Mouse (Mus musculus) brown adipose tissue, adult 24 weeks (tissue): Measurements from ENCODE around the gene Henmt1. TPM values are rescaled to one million over a fixed set of nuclear protein-coding genes. Genes with fewer than 3 reads are reported as not detected.

Experiments used
- H3K27ac ChIP-seq: fragments of 200-500 bp; replicated peaks from 2 replicates; pipeline ENCODE4 v1.5.1; 2012; ENCODE audit warnings: low read depth, mild to moderate bottlenecking, low read length
- H3K4me1 ChIP-seq: fragments of 200-500 bp; 2 replicates; pipeline ENCODE4 v1.6.1; 2012; ENCODE audit warnings: low read length, mixed read lengths; ENCODE audit not compliant: control insufficient read depth, insufficient read depth, insufficient read length
- H3K4me3 ChIP-seq: fragments of 200-500 bp; 2 replicates; pipeline ENCODE4 v1.5.1; 2012; ENCODE audit warnings: low read depth, mild to moderate bottlenecking, low read length, moderate library complexity; ENCODE audit not compliant: insufficient read depth
- polyA plus RNA-seq: library from polyadenylated mRNA; stranded (reverse); fragments of >200 nt; gene quantifications from 2 replicates; pipeline ENCODE4 v1.2.4, GENCODE M21; 2012; ENCODE audit not compliant: missing spikeins, insufficient read depth, insufficient read length

Henmt1 gene
- polyA plus RNA-seq, 1 experiment: not detected

GRCm38 (mm10) chr3:108918852-108919251 lies 20.8 kb upstream of the Henmt1 start:
- Histone ChIP-seq H3K4me1 (no peaks in the 10 kb centered on the region), H3K27ac (no peak overlapping the region), H3K4me3 (no peak overlapping the region)

- Histone ChIP-seq H3K4me1 (no peaks in the 10 kb centered on the region), H3K27ac (no peak overlapping the region), H3K4me3 (no peak overlapping the region)
Observed at GRCm38 (mm10) chr3:108920442-108921070, 19.1 kb upstream of the Henmt1 start.

GRCm38 (mm10) chr3:108921822-108922221 lies 17.9 kb upstream of the Henmt1 start:
- Histone ChIP-seq H3K4me3 (no peak overlapping the region), H3K27ac (no peak overlapping the region), H3K4me1 (no peaks in the 10 kb centered on the region)

DNA sequence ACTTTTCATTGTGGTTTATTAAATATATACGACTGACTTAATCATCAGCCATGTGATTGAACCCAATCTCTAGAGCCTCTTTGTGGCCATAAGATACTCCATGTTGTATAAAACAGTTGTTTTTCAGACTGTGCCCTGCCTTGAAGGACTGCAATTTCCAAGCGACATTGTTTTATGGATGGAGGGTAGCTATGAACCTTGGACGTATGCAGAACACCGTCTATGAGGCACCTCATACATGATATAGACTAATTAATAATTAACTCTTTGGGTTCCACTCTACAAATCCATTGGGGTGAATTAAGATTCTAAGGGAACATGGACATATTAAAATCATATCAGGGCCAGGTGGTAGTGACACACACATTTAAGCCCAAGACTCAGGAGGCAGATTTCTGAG lies 14.0 kb upstream of the Henmt1 start:
- Histone ChIP-seq H3K27ac (no peak overlapping the region), H3K4me1 (no peaks in the 10 kb centered on the region), H3K4me3 (no peak overlapping the region)

DNA sequence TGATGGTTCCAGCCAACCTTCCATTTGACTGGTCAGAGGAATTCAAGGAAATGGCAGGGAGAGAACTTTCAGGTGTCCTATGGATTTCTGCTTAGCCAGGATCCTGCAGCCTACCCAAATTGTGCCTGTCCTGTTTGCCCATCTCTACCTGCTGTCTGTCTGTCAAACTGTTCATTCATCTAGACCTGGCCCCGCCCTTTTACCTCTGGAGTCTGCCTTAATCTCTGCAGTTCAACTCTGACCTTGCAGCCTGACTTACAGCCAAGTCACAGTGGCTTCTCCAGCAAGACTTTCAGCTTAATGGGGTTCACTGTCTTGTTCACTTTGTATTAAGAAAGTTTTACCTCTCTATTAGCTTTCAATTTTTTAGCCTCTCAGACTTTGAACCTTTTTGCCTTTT lies 13.4 kb upstream of the Henmt1 start:
- H3K4me3 ChIP-seq: no peak overlapping the region
- H3K27ac ChIP-seq: no peak overlapping the region
- no peaks in the 10 kb centered on the region for H3K4me1 ChIP-seq

DNA sequence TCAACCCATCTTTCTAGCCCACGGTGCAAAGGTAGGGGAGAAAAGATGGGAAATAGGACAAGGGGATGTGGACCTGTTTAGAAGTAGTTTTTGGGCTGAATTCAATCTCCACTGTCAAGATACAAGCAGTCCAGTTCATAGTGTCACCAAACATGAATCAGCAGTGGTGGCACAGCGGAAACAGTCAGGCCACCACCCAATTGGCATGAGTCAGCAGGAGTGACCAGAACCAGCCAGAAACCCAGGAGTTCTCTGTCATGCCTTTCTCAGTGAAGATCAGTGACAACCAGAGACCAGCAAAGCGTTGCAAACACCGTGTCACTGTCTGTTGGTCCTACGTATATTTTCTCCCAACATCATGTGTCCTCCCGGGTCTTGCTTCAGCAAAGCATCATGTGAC lies 6.1 kb upstream of the Henmt1 start:
- Histone ChIP-seq H3K4me3 (no peak overlapping the region), H3K4me1 (no peaks in the 10 kb centered on the region), H3K27ac (no peak overlapping the region)

GRCm38 (mm10) chr3:108938691-108939090 lies 982 bp upstream of the Henmt1 start:
- Histone ChIP-seq H3K4me1 (no peaks in the 10 kb centered on the region), H3K27ac (no peak overlapping the region), H3K4me3 (no peak overlapping the region)

DNA sequence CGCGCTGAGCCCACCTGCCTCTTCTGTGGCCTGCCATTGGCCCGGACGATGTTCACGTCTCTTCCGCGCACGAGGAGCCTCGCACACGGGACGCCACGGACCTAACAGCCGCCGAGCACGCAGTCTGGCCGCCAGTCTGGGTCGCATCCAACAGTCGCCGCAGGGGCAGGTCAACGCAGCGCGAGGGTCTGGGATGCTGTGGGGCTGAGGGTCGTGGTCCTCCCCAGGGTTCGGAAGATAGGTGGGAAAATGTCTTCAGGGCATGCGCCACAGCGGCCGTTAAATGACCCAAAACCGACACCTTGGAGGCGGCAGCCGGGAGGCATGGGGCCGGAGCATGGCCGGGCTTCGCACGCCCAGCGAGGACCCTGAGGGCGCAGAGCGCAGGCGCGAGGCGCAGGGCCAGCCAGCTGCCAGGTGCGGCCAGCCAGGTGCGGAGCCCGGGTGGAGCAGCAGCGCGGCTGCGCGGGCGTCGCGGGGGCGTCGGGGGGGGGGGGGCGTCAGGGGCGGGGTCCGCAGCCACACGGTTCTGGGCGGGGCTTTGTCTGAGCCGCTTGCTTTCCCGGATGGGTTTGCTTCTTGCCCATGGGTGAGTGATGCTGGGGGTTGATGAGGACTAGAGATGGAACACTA lies 444 bp downstream of the Henmt1 start, which contains the start of gene Gm9857:
Gm9857 (minus strand) TSS at position 445 of the 633 bp plus-strand sequence.
- Histone ChIP-seq H3K4me1 (no peaks in the 10 kb centered on the region), H3K27ac (no peak within 1 kb of the TSS), H3K4me3 (no peak within 1 kb of the TSS)

DNA sequence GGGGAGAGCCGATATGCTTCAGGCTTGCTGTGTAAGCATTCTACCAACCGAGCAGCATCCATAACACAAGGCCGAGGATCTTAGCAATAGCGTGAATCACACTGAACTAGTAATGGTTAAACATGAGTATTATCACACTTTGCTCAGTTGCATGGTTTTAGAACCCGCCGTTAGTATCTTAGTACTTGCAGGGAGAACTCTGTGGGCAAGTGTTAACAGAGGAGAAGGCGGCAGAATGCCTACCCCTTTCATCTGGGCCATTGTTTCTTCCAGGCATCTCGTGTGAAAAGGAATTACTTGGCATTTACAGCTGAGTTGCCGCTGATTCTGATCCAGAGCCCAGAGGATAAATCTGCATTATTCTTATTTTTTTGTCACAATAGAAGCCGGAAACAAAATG lies 1.3 kb downstream of the Henmt1 start:
- H3K4me1 ChIP-seq: no peaks in the 10 kb centered on the region
- H3K27ac ChIP-seq: no peak overlapping the region
- no peak overlapping the region for H3K4me3 ChIP-seq

GRCm38 (mm10) chr3:108957976-108958375 lies 18.3 kb downstream of the Henmt1 start:
- Histone ChIP-seq H3K27ac (no peak overlapping the region), H3K4me3 (no peak overlapping the region), H3K4me1 (no peaks in the 10 kb centered on the region)

GRCm38 (mm10) chr3:108959680-108960295 lies 20.1 kb downstream of the Henmt1 start:
- no peak overlapping the region for H3K4me3 ChIP-seq
- no peaks in the 10 kb centered on the region for H3K4me1 ChIP-seq
- H3K27ac ChIP-seq: no peak overlapping the region

DNA sequence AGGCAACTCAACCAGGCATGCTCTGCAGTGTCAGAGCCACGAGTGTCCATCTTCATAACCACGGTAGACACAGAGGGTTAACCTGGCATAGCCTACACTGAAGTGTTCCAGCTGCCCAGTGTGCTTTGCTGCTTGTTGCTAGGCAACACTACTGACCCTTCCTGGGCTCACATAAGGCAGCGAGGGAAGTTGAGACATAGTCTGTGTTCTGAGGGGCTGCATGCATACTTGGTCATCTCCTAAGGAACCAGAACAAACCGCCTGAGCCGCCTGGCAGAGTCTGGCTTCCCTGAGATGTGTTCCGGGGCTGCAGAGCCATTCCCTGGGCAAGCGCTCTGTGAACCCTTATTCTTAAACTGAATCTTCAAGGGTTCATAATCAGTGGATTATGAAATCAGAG lies 21.6 kb downstream of the Henmt1 start:
- Histone ChIP-seq H3K27ac (no peak overlapping the region), H3K4me1 (no peaks in the 10 kb centered on the region), H3K4me3 (no peak overlapping the region)

GRCm38 (mm10) chr3:108961655-108962054 lies 22.0 kb downstream of the Henmt1 start:
- H3K27ac ChIP-seq: no peak overlapping the region
- no peaks in the 10 kb centered on the region for H3K4me1 ChIP-seq
- H3K4me3 ChIP-seq: no peak overlapping the region

DNA sequence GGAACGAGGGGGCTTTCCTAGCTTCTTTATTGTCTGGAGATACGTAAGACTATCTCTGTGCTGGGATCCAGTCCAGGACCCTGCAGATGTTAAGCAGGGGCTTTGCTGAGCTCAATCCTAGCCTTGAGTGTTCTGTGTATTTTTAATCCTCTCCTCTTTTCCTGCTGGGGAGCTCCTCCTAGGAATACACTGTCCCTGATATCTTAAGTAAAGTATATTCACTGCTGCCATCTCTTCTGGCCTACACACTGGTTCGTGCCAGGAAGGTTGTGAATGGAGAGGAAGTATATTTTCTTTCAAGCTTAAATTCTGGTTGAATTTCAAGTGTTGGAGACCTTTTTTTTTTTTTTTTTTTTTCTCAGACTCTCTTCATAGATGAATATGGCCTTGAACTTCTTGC lies 23.6 kb downstream of the Henmt1 start:
- Histone ChIP-seq H3K4me1 (no peaks in the 10 kb centered on the region), H3K27ac (no peak overlapping the region), H3K4me3 (no peak overlapping the region)

DNA sequence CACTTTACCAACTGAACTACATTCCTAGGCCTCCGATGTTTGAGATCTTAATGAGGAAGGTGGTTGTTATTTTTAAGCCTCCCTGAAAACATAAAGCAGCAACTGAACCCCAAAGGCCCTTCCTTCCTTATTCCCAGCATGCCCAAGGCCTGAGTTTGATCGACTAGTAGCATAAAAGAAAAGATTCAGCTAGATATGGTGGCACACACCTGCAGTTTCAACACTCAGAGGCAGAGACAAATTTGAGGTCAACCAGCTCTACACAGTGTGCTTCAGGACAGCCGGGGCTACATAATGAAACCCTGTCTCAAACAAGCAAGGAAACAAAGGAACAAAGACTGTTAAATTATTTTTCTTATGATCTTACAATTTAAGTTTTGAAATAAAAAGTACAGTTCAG lies 24.1 kb downstream of the Henmt1 start:
- Histone ChIP-seq H3K4me3 (no peak overlapping the region), H3K4me1 (no peaks in the 10 kb centered on the region)

More for the DNA sequence above, 24.1 kb downstream of the Henmt1 start:
- no peak overlapping the region for H3K27ac ChIP-seq
